Mouse (Mus musculus): Measurements from ENCODE around the gene Olfr1249. TPM values are rescaled to one million over a fixed set of nuclear protein-coding genes. Genes with fewer than 3 reads are reported as not detected.
"Not testable (repeated sequence)": the region's sequence is repeated elsewhere in the genome, so short reads cannot be mapped to it uniquely, and the experiment has no call there.

The Olfr1249 gene
- not detected in 2 replicates for polyA plus RNA-seq (2012)

GRCm38 (mm10) chr2:89634883-89635282 lies at the start of gene Olfr1249:
Olfr1249 (minus strand) TSS chr2:89634983.
- no peak for TF ChIP-seq GATA1 (IDR thresholded peaks at IDR 0.05; ENCODE audit: low read length)

- TF ChIP-seq GATA1 (IDR thresholded peaks at IDR 0.05; ENCODE audit: low read length), result no peak
These were observed 37.1 kb upstream of the Olfr1249 start, which contains the start of gene Olfr1251 for GRCm38 (mm10) chr2:89671836-89672235. Olfr1251 (minus strand) TSS chr2:89671936.

DNA sequence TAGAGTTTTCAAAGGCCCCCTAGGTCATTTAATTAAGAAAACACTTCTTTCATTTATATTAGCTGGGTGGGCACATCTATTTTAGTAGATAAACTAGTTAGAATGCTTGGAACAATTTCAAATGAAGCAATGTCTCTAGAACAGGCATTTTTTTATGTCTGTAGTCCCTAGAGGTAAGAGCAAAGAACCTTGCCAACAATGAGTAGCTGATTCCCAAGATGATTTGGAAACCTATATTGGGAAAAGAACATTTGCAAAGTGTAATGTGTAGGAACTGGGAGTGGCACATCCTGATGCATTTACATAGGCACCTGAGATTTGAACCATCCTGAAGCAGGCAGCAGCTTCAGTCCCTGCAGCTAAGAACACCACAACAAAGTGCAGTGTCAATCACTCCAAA lies 26.6 kb upstream of the Olfr1249 start, which contains the start of gene Olfr1250:
Gene Olfr1250 (minus strand): TSS at position 101 of the 400 bp plus-strand sequence.
- TF ChIP-seq GATA1 (IDR thresholded peaks at IDR 0.05; ENCODE audit: low read length), result no peak

GRCm38 (mm10) chr2:89618145-89618544 lies 16.6 kb downstream of the Olfr1249 start, which contains the start of gene Olfr1248:
Olfr1248 (minus strand) TSS chr2:89618245.
- TF ChIP-seq GATA1 (IDR thresholded peaks at IDR 0.05; ENCODE audit: low read length), result not testable (repeated sequence)

DNA sequence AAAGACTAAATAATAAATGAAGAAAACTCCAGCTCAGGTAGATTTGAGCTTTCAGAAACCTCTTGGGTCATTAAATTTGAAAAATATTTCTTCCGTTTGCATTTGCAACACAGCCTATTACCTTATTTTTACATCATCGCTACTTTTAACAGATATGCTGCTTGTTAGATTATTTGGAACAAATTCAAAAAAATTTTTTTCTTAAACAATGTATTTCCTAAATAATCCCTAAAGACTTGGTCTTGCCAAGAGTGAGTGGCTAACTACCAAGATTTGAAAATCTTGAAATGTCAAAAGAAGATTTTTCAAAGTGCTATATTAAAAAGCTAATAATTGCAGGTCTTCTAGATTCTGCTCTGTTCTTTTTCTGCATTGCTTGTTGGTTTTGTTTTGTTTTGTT lies 20.8 kb downstream of the Olfr1249 start, which contains the start of gene Olfr1247:
Gene Olfr1247 (minus strand): TSS at position 101 of the 400 bp plus-strand sequence.
- no peak for TF ChIP-seq GATA1 (IDR thresholded peaks at IDR 0.05; ENCODE audit: low read length)

GRCm38 (mm10) chr2:89593057-89593456 lies 41.7 kb downstream of the Olfr1249 start, which contains the start of gene Olfr1246:
Olfr1246 (minus strand) TSS chr2:89593157.
- no peak for TF ChIP-seq GATA1 (IDR thresholded peaks at IDR 0.05; ENCODE audit: low read length)

Other genes starting within 250 kb of the Olfr1249 start
- gene Olfr1238, start 225.3 kb downstream of the Olfr1249 start, polyA plus RNA-seq (2012), result not detected in 2 replicates
- gene Olfr1239, start 214.6 kb downstream of the Olfr1249 start, polyA plus RNA-seq (2012), result not detected in 2 replicates
- not detected in 2 replicates for gene Olfr1240, start 192.0 kb downstream of the Olfr1249 start, polyA plus RNA-seq (2012)
- gene Olfr1241, start 147.9 kb downstream of the Olfr1249 start, polyA plus RNA-seq (2012), result not detected in 2 replicates
- not detected in 2 replicates for gene Olfr1242, start 136.6 kb downstream of the Olfr1249 start, polyA plus RNA-seq (2012)
- not detected in 2 replicates for gene Olfr1243, start 103.5 kb downstream of the Olfr1249 start, polyA plus RNA-seq (2012)
- not detected in 2 replicates for gene Olfr1245, start 56.5 kb downstream of the Olfr1249 start, polyA plus RNA-seq (2012)
- gene Olfr1246, start 41.8 kb downstream of the Olfr1249 start, polyA plus RNA-seq (2012), result not detected in 2 replicates
- gene Olfr1247, start 20.9 kb downstream of the Olfr1249 start, polyA plus RNA-seq (2012), result not detected in 2 replicates
- gene Olfr1248, start 16.7 kb downstream of the Olfr1249 start, polyA plus RNA-seq (2012), result not detected in 2 replicates
- gene Olfr1250, start 26.5 kb upstream of the Olfr1249 start, polyA plus RNA-seq (2012), result not detected in 2 replicates
- not detected in 2 replicates for gene Olfr1251, start 37.0 kb upstream of the Olfr1249 start, polyA plus RNA-seq (2012)
- not detected in 2 replicates for gene Olfr1252, start 90.0 kb upstream of the Olfr1249 start, polyA plus RNA-seq (2012)
- gene Olfr1253, start 122.1 kb upstream of the Olfr1249 start, polyA plus RNA-seq (2012), result not detected in 2 replicates
- gene Olfr1254, start 158.6 kb upstream of the Olfr1249 start, polyA plus RNA-seq (2012), result not detected in 2 replicates
- not detected in 2 replicates for gene Olfr1255, start 177.1 kb upstream of the Olfr1249 start, polyA plus RNA-seq (2012)
- not detected in 2 replicates for gene Olfr1256, start 206.6 kb upstream of the Olfr1249 start, polyA plus RNA-seq (2012)
- gene Olfr48, start 213.2 kb upstream of the Olfr1249 start, polyA plus RNA-seq (2012), result not detected in 2 replicates
- gene Olfr1257, start 243.5 kb upstream of the Olfr1249 start, polyA plus RNA-seq (2012), result not detected in 2 replicates

Measured in G1E-ER4 (cell line).